Mouse (Mus musculus): Measurements from ENCODE around the gene Pdzd9.

The Pdzd9 gene

GRCm38 (mm10) chr7:120635362-120635781, 34.8 kb downstream of the Pdzd9 start:
- DNase-seq = no peak

DNA sequence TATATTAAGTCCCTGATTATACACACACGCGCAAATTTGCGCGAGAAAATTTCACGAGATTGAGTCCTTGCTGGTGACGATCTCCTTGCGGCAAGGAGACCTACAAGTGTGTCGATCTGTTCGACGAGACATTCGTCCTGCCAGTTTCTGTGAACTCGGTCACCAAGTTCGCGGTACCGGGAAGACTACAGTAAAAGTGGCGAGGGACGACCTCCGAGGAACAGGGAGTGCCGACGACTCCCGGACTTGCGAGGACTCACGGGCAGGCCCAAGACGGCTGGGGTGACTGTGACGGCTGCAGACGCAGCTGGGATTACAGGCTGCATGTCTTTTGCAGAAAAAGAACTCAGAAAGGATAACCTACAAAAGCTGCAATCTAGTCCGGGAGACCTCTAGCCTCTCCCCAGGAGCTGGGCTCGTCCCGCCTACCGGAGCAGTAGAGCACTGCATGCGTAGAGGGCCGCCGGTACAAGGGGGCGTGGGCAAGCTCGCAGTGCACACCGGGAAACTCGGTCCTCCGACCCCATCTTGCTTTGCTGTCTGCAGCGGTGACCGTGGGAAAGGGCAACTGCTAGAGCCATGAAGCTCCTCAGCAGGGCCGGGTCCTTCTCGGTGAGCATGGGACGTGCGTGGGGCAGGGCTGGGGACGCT, 35.3 kb downstream of the Pdzd9 start, which contains the start of gene Uqcrc2:
Uqcrc2 (plus strand) TSS at position 466 of the 651 bp plus-strand sequence.
- peak; percentile 89 for DNase-seq

DNA sequence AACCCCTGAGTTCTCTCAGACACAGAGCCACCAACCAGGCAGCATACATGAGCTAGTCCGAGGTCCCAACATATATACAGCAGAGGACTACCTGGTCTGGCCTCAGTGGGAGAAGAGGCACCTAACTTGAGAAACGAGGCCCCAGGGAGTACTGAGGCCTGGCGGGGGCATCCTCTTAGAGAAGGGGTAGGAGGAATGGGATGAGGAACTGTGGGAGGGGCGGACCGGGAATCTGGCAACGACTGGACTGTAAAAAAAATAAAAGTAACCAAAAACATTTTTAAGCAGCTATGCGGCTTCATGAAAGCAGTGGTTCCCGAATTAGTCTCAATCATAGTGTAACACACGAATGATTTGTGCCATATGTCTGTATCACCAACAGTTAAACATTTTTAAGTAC, 35.8 kb downstream of the Pdzd9 start:
- no peak for DNase-seq

- no peak for DNase-seq
These were observed 37.6 kb downstream of the Pdzd9 start for GRCm38 (mm10) chr7:120632518-120632917.

GRCm38 (mm10) chr7:120620841-120621240, 49.3 kb downstream of the Pdzd9 start:
- DNase-seq = no peak

DNA sequence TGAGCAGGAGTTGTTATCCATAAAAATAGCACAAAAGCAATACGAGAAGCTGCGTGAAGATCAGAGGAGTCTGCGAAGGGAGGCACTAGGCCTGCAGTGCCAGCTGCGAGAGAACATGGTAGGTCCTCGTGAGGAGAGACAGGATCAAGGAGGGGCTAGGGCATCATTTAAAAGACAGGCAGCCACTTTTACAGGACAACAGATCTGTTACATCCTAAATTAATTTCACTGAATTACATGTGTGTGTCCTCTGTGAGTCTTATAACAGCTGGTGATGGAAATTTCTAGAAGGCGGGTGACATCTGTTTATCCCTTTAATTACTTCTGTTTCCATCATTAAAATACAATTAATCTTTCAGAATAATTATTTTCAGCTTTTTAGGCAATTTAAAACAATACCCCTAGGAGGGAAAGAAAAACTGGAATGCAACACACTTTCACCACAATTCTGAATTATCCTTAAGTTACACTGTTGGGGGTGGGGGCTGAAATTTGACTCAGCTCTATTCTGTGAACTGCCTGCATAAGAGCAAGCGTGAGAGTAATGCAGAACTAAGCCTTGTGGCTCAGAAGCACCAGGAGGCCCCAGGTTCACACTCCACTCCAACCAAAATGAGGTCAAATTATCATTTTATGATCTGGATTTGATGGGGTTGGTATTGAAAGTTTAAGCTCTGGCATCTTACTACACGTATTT, 49.9 kb downstream of the Pdzd9 start:
- DNase-seq = no peak

Data from kidney, adult 18-20 months (tissue).